Mouse (Mus musculus): ENCODE measurements around the gene Tmc8.

The Tmc8 gene

GRCm38 (mm10) chr11:117781993-117782704 lies at the start of gene Tmc8, which contains the start of gene Tmc6:
Gene Tmc8 (plus strand): TSS chr11:117782076.
Gene Tmc6 (minus strand): TSS chr11:117782198.
- in situ Hi-C loops (cut with MboI, MseI) = no loop called here

- in situ Hi-C loops (cut with MboI, MseI) = no loop called here
Measured at GRCm38 (mm10) chr11:117736037-117736689, 45.7 kb upstream of the Tmc8 start.

- in situ Hi-C loops (cut with MboI, MseI) = no loop called here
Measured at GRCm38 (mm10) chr11:117738123-117738522, 43.8 kb upstream of the Tmc8 start.

GRCm38 (mm10) chr11:117741128-117741527 lies 40.7 kb upstream of the Tmc8 start:
- in situ Hi-C loops (cut with MboI, MseI) = no loop called here

GRCm38 (mm10) chr11:117742243-117742642 lies 39.6 kb upstream of the Tmc8 start:
- in situ Hi-C loops (cut with MboI, MseI) = no loop called here

GRCm38 (mm10) chr11:117742715-117743114 lies 39.2 kb upstream of the Tmc8 start:
- in situ Hi-C loops (cut with MboI, MseI) = no loop called here

- in situ Hi-C loops (cut with MboI, MseI) = no loop called here
Measured at GRCm38 (mm10) chr11:117743454-117744030, 38.3 kb upstream of the Tmc8 start.

GRCm38 (mm10) chr11:117748628-117749027 lies 33.2 kb upstream of the Tmc8 start:
- in situ Hi-C loops (cut with MboI, MseI) = no loop called here

GRCm38 (mm10) chr11:117749414-117749813 lies 32.5 kb upstream of the Tmc8 start:
- in situ Hi-C loops (cut with MboI, MseI) = no loop called here

- in situ Hi-C loops (cut with MboI, MseI) = no loop called here
Measured at GRCm38 (mm10) chr11:117751544-117751943, 30.3 kb upstream of the Tmc8 start.

GRCm38 (mm10) chr11:117755891-117756290 lies 26.0 kb upstream of the Tmc8 start:
- in situ Hi-C loops (cut with MboI, MseI) = no loop called here

GRCm38 (mm10) chr11:117759267-117759666 lies 22.6 kb upstream of the Tmc8 start:
- in situ Hi-C loops (cut with MboI, MseI) = no loop called here

GRCm38 (mm10) chr11:117760374-117761119 lies 21.3 kb upstream of the Tmc8 start:
- in situ Hi-C loops (cut with MboI, MseI) = no loop called here

GRCm38 (mm10) chr11:117761801-117762200 lies 20.1 kb upstream of the Tmc8 start:
- in situ Hi-C loops (cut with MboI, MseI) = no loop called here

GRCm38 (mm10) chr11:117762246-117762645 lies 19.6 kb upstream of the Tmc8 start:
- in situ Hi-C loops (cut with MboI, MseI) = no loop called here

GRCm38 (mm10) chr11:117764319-117764718 lies 17.6 kb upstream of the Tmc8 start:
- in situ Hi-C loops (cut with MboI, MseI) = no loop called here

- in situ Hi-C loops (cut with MboI, MseI) = no loop called here
Measured at GRCm38 (mm10) chr11:117765361-117765760, 16.5 kb upstream of the Tmc8 start.

GRCm38 (mm10) chr11:117766275-117766674 lies 15.6 kb upstream of the Tmc8 start:
- in situ Hi-C loops (cut with MboI, MseI) = no loop called here

- in situ Hi-C loops (cut with MboI, MseI) = no loop called here
Measured at GRCm38 (mm10) chr11:117768725-117769682, 12.9 kb upstream of the Tmc8 start.

GRCm38 (mm10) chr11:117769683-117770047 lies 12.2 kb upstream of the Tmc8 start:
- in situ Hi-C loops (cut with MboI, MseI) = no loop called here

GRCm38 (mm10) chr11:117770407-117770806 lies 11.5 kb upstream of the Tmc8 start:
- in situ Hi-C loops (cut with MboI, MseI) = no loop called here
